ENCODE assay signal across 10 mouse cellular contexts in genomic region chr17:56468870-56469269, GRCm38 (mm10). TPM values are rescaled to one million over a fixed set of nuclear protein-coding genes. Genes with fewer than 3 reads are reported as not detected.
DNase-seq lines count a peak whose midpoint lies in the region; ATAC-seq and TF ChIP-seq lines count a peak whose summit lies in the region.
"Had no signal": no experiment of that assay in that cellular context is flagged by ENCODE, and none has a peak within 500 bp of the region (broad histone marks: within the 10 kb centered on the region; RNA-seq: fewer than 3 reads in every experiment).

No protein-coding gene starts in this region.

- ATAC-seq in lung, embryonic 16.5 days (ENCODE audit: low read depth) = peak; percentile 1; the same call in 1 of the 2 replicates
- no peak for ATAC-seq in stomach, postnatal 0 days (ENCODE audit: low FRiP score, low TSS enrichment)

- no peaks in the 10 kb centered on the region for H3K9me3 ChIP-seq in lung, embryonic 16.5 days (ENCODE audit: control insufficient read depth, low read length)
- H3K9me3 ChIP-seq in stomach, postnatal 0 days (ENCODE audit: control insufficient read depth, low read length) = no peaks in the 10 kb centered on the region

- no peak overlapping the region for H3K9ac ChIP-seq in lung, embryonic 16.5 days (ENCODE audit: low read length)
- no peak overlapping the region for H3K9ac ChIP-seq in stomach, postnatal 0 days (ENCODE audit: low read length)
- H3K9ac ChIP-seq: liver, embryonic 13.5 days had no signal

- TF ChIP-seq CTCF in stomach, postnatal 0 days (IDR thresholded peaks at IDR 0.05; ENCODE audit: low read depth) = no peak

- peaks cover 15% of the 10 kb centered on the region for H3K27me3 ChIP-seq in lung, embryonic 16.5 days (ENCODE audit: control insufficient read depth, insufficient read depth, low read depth, low read length)
- no peaks in the 10 kb centered on the region; the same call in 1 of the 2 replicates for H3K27me3 ChIP-seq in stomach, postnatal 0 days (ENCODE audit: control insufficient read depth, insufficient read depth, low read length)

- no peaks in the 10 kb centered on the region for H3K36me3 ChIP-seq in lung, embryonic 16.5 days (ENCODE audit: control insufficient read depth, insufficient read depth, low read length)
- no peaks in the 10 kb centered on the region for H3K36me3 ChIP-seq in stomach, postnatal 0 days (ENCODE audit: control insufficient read depth, insufficient read depth, low read length)
- H3K36me3 ChIP-seq: liver, embryonic 13.5 days had no signal

- H3K27ac ChIP-seq in lung, embryonic 16.5 days (ENCODE audit: low read length) = peak overlapping the region; percentile 54
- H3K27ac ChIP-seq in stomach, postnatal 0 days (replicated peaks) = 0 out of 2 replicates have a peak overlapping the region, but pooled peaks have one; percentile 35

- H3K4me3 ChIP-seq in lung, embryonic 16.5 days (ENCODE audit: low read length) = no peak overlapping the region
- no peak overlapping the region for H3K4me3 ChIP-seq in stomach, postnatal 0 days (ENCODE audit: low read depth, low read length)

- peaks cover 66% of the 10 kb centered on the region for H3K4me1 ChIP-seq in lung, embryonic 16.5 days (replicated peaks; ENCODE audit: control insufficient read depth, insufficient read depth, low read length)
- peaks cover 17% of the 10 kb centered on the region for H3K4me1 ChIP-seq in stomach, postnatal 0 days (replicated peaks; ENCODE audit: control insufficient read depth, insufficient read depth)

- DNase-seq in cerebellum, adult 9-11 months = peak; percentile 54
- no peak for DNase-seq in cerebellum, postnatal 36 days
- peak; percentile 72 for DNase-seq in right cerebral cortex, adult 18-20 months
- no peak for DNase-seq in right cerebral cortex, postnatal 4 days
- DNase-seq in stomach, postnatal 0 days (ENCODE audit: low spot score) = no peak
- no peak for DNase-seq in thymus, adult 18-20 months
- DNase-seq in adrenal gland, postnatal 36 days = no peak
- DNase-seq: liver, embryonic 13.5 days had no signal

- TF ChIP-seq EP300 in stomach, postnatal 0 days (optimal IDR thresholded peaks at IDR 0.05) = no peak

- no peak overlapping the region for H3K4me2 ChIP-seq in lung, embryonic 16.5 days (ENCODE audit: low read depth, low read length)
- no peak overlapping the region for H3K4me2 ChIP-seq in stomach, postnatal 0 days (replicated peaks; ENCODE audit: low read depth)

- 43% methylated on average over 7 of the region's 7 CpGs for WGBS in lung, embryonic 16.5 days
- WGBS in stomach, postnatal 0 days = 51% methylated on average over 7 of the region's 7 CpGs

RNA-seq across cellular contexts. Expression of gene Ptprs, which starts 7.4 kb away (rescaled TPM):
- 59.1 and 59.9 TPM in 2 replicates for polyA plus RNA-seq in lung, embryonic 16.5 days (2015; fragmentation: Nextera tagmentation; extraction: Ambion mirVana)
- polyA plus RNA-seq in stomach, postnatal 0 days (2015; fragmentation: Nextera tagmentation; extraction: Ambion mirVana) = 22.2 and 22.8 TPM in 2 replicates
- 100 to 1,000 TPM; 157 to 172 TPM for total RNA-seq in adrenal gland, postnatal 36 days (2021)

RNA-seq across cellular contexts. Expression of gene Znrf4, which starts 43.4 kb away (rescaled TPM):
- polyA plus RNA-seq in lung, embryonic 16.5 days (2015; fragmentation: Nextera tagmentation; extraction: Ambion mirVana) = not detected in 2 replicates
- polyA plus RNA-seq in stomach, postnatal 0 days (2015; fragmentation: Nextera tagmentation; extraction: Ambion mirVana) = not detected in 2 replicates
- not detected for total RNA-seq in adrenal gland, postnatal 36 days (2021)
- polyA plus RNA-seq: C2C12; liver, embryonic 13.5 days had no signal

Comparison
In these comparisons a context has a peak if more than half of its experiments do, and no peak if none do; other contexts are left out.
1. DNase-seq: peak in cerebellum, adult 9-11 months (single experiment) and right cerebral cortex, adult 18-20 months (single experiment); none in cerebellum, postnatal 36 days (0 of 2), right cerebral cortex, postnatal 4 days (single experiment), stomach, postnatal 0 days (single experiment), thymus, adult 18-20 months (0 of 2) and adrenal gland, postnatal 36 days (0 of 2).